In genomic region chr5:71614311-71614710, GRCm38 (mm10) we compare ENCODE assay signal across 33 mouse cellular contexts. TPM values are rescaled to one million over a fixed set of nuclear protein-coding genes. Genes with fewer than 3 reads are reported as not detected.
"Had no signal": no experiment of that assay in that cellular context is flagged by ENCODE, and none has a peak within 500 bp of the region (broad histone marks: within the 10 kb centered on the region; RNA-seq: fewer than 3 reads in every experiment).

No protein-coding gene starts in this region.

- H3K27me3 ChIP-seq: heart, embryonic 12.5 days; heart, embryonic 13.5 days; heart, embryonic 15.5 days; hindbrain, embryonic 12.5 days; hindbrain, embryonic 13.5 days; hindbrain, embryonic 15.5 days; intestine, embryonic 15.5 days; kidney, embryonic 15.5 days had no signal

- H3K4me2 ChIP-seq: heart, embryonic 11.5 days; heart, embryonic 12.5 days; heart, embryonic 13.5 days; heart, embryonic 15.5 days; hindbrain, embryonic 12.5 days; hindbrain, embryonic 13.5 days; hindbrain, embryonic 14.5 days; hindbrain, embryonic 15.5 days; intestine, embryonic 15.5 days; kidney, embryonic 15.5 days had no signal

- H3K4me3 ChIP-seq: heart, embryonic 12.5 days; heart, embryonic 13.5 days; heart, embryonic 15.5 days; hindbrain, embryonic 10.5 days; hindbrain, embryonic 12.5 days; hindbrain, embryonic 13.5 days; hindbrain, embryonic 15.5 days; intestine, embryonic 15.5 days; kidney, embryonic 15.5 days; layer of hippocampus, adult 2 months; left cerebral cortex, adult 2 months had no signal

- H3K9ac ChIP-seq: heart, embryonic 12.5 days; heart, embryonic 13.5 days; heart, embryonic 15.5 days; hindbrain, embryonic 12.5 days; hindbrain, embryonic 13.5 days; hindbrain, embryonic 14.5 days; hindbrain, embryonic 15.5 days; intestine, embryonic 15.5 days; kidney, embryonic 15.5 days had no signal

- H3K9me3 ChIP-seq: heart, embryonic 12.5 days; heart, embryonic 13.5 days; heart, embryonic 15.5 days; hindbrain, embryonic 10.5 days; hindbrain, embryonic 12.5 days; hindbrain, embryonic 13.5 days; hindbrain, embryonic 15.5 days; intestine, embryonic 15.5 days; kidney, embryonic 15.5 days had no signal

- H3K36me3 ChIP-seq: heart, embryonic 12.5 days; heart, embryonic 13.5 days; heart, embryonic 15.5 days; hindbrain, embryonic 10.5 days; hindbrain, embryonic 12.5 days; hindbrain, embryonic 13.5 days; hindbrain, embryonic 15.5 days; intestine, embryonic 15.5 days; kidney, embryonic 15.5 days had no signal

- DNase-seq: heart, postnatal 10 days; heart, postnatal 14 days; heart, postnatal 36 days; heart, postnatal 4 days; kidney, adult 11 months; kidney, adult 18-20 months; kidney, adult 2 months; kidney, adult 8-10 months; kidney, adult 9 months; kidney, postnatal 10 days; kidney, postnatal 14 days; kidney, postnatal 25 days; kidney, postnatal 36 days; kidney, postnatal 4 days; layer of hippocampus, adult 9-11 months; layer of hippocampus, postnatal 36 days had no signal

- H3K4me1 ChIP-seq: heart, embryonic 15.5 days; hindbrain, embryonic 10.5 days; hindbrain, embryonic 12.5 days; hindbrain, embryonic 13.5 days; hindbrain, embryonic 15.5 days; intestine, embryonic 15.5 days; kidney, embryonic 15.5 days had no signal

- H3K27ac ChIP-seq: heart, embryonic 13.5 days; heart, embryonic 15.5 days; hindbrain, embryonic 10.5 days; hindbrain, embryonic 12.5 days; hindbrain, embryonic 13.5 days; hindbrain, embryonic 14.5 days; hindbrain, embryonic 15.5 days; hindbrain, postnatal 0 days; intestine, embryonic 15.5 days; kidney, embryonic 15.5 days; kidney, postnatal 0 days; layer of hippocampus, adult 2 months; left cerebral cortex, adult 2 months had no signal

RNA-seq across cellular contexts. Expression of gene Gabrb1, which starts 43.6 kb away (rescaled TPM):
- total RNA-seq: hematopoietic stem cell, adult 5-6 weeks had no signal
- polyA plus RNA-seq: large intestine, adult 2 months had no signal

RNA-seq across cellular contexts. Expression of gene Gabra4, which starts 43.8 kb away (rescaled TPM):
- total RNA-seq: heart, postnatal 36 days; hematopoietic stem cell, adult 5-6 weeks had no signal
- polyA plus RNA-seq: large intestine, adult 2 months had no signal
